Mouse (Mus musculus) Patski (cell line): ENCODE measurements around the gene Tnpo1. TPM values are rescaled to one million over a fixed set of nuclear protein-coding genes. Genes with fewer than 3 reads are reported as not detected.
"Not testable (repeated sequence)": the region's sequence is repeated elsewhere in the genome, so short reads cannot be mapped to it uniquely, and the experiment has no call there.

ENCODE experiments used
- ATAC-seq: fragments of 100-300 bp; one replicate; pipeline ENCODE4 v1.8.0; 2021
- CTCF ChIA-PET: fragments of 350-600 bp; sonication (Branson Sonifier 250); formaldehyde crosslinking; loops from one replicate; lab custom pipeline; 2022; ENCODE audit warnings: inconsistent platforms; lab: Charles Lee
- POLR2A ChIA-PET: fragments of 350-600 bp; sonication (Branson Sonifier 250); formaldehyde crosslinking; loops from one replicate; lab custom pipeline; 2022; ENCODE audit warnings: antibody characterized with exemption, inconsistent platforms; lab: Charles Lee
- DNase-seq: peaks from one replicate; pipeline ENCODE4 v3.0.0-alpha.2; 2011; ENCODE audit warnings: low read depth, low spot score
- H3K27me3 ChIP-seq: fragments of 371-371 bp; one replicate; pipeline ENCODE4 v1.5.1; 2021
- CTCF ChIP-seq: fragments of 100-300 bp; IDR thresholded peaks from one replicate; pipeline ENCODE4 v1.5.1; 2021
- in situ Hi-C: fragments of 300-500 bp; cut with MboI; formaldehyde crosslinking; loops from 3 replicates; pipeline ENCODE4 v1.11.1; 2018; ENCODE audit warnings: low pct_unique_long_range_greater_than_20kb, mixed read lengths
- polyA plus RNA-seq: library from polyadenylated mRNA; unstranded; gene quantifications from one replicate; pipeline ENCODE4 v1.2.3, GENCODE M21; 2021

Gene Tnpo1
- polyA plus RNA-seq, 1 experiment from 2014 or later = 61.7 TPM

- ChIA-PET POLR2A (no interaction called here), CTCF (interaction anchor here (1.2 to 1.8 kb wide), 2 partner anchors 12 to 259 kb away, joined by 5 read pairs; no protein-coding TSS in a partner anchor)
- in situ Hi-C loops = no loop called here
- TF ChIP-seq CTCF = no peak
- DNase-seq (no peak), ATAC-seq (no peak)
- no peaks in the 10 kb centered on the region for H3K27me3 ChIP-seq
Observed at GRCm38 (mm10) chr13:98834199-98834598, 92.0 kb downstream of the Tnpo1 start.

GRCm38 (mm10) chr13:98832451-98833450 lies 93.4 kb downstream of the Tnpo1 start:
- POLR2A ChIA-PET = no interaction called here
- CTCF ChIA-PET = interaction anchor here (1.5 kb wide), 1 partner anchor 9 kb away, joined by 3 read pairs; no protein-coding TSS in a partner anchor
- no peaks in the 10 kb centered on the region for H3K27me3 ChIP-seq
- no peak for TF ChIP-seq CTCF
- no peak for ATAC-seq
- in situ Hi-C loops = no loop called here
- no peak for DNase-seq

- ATAC-seq, DNase-seq, H3K27me3 ChIP-seq, POLR2A ChIA-PET, in situ Hi-C loops: not testable (repeated sequence)
- CTCF ChIA-PET = interaction anchor here (1.6 kb wide), 1 partner anchor 10 kb away, joined by 5 read pairs; no protein-coding TSS in a partner anchor
Observed at GRCm38 (mm10) chr13:98829026-98829425, 97.2 kb downstream of the Tnpo1 start.

GRCm38 (mm10) chr13:98825574-98825973 lies 100.6 kb downstream of the Tnpo1 start:
- DNase-seq (no peak), ATAC-seq (no peak)
- H3K27me3 ChIP-seq = no peaks in the 10 kb centered on the region
- ChIA-PET CTCF (no interaction called here), POLR2A (no interaction called here)
- in situ Hi-C loops = no loop called here
- TF ChIP-seq CTCF = no peak

DNA sequence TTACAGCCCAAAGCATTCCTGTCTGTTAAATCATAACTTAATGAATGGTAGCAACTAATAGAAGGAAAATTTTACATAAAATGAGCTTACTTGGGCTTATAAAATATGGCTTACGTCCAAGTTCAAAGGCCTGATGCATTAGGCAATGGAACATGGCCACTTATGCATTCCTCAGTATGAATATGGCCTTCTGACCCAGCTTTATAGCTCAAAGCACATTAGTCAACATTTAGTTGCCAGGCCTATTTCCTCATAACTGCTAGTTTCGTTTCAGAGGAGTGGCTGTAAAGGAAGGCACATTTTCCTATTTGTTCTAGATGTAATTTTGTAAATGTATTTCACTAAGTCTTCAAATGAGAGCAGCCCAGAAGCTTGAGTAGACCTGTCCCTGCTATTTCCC lies 107.1 kb downstream of the Tnpo1 start:
- ATAC-seq (peak; percentile 9), DNase-seq (peak; percentile 70)
- no peaks in the 10 kb centered on the region for H3K27me3 ChIP-seq
- in situ Hi-C loops = no loop called here
- POLR2A ChIA-PET = interaction anchor here (0.6 kb wide), 1 partner anchor 114 kb away, joined by 3 read pairs; no protein-coding TSS in a partner anchor
- TF ChIP-seq CTCF = no peak
- CTCF ChIA-PET = interaction anchor here (1.3 kb wide), 2 partner anchors 10 to 89 kb away, joined by 3 to 5 read pairs; no protein-coding TSS in a partner anchor

DNA sequence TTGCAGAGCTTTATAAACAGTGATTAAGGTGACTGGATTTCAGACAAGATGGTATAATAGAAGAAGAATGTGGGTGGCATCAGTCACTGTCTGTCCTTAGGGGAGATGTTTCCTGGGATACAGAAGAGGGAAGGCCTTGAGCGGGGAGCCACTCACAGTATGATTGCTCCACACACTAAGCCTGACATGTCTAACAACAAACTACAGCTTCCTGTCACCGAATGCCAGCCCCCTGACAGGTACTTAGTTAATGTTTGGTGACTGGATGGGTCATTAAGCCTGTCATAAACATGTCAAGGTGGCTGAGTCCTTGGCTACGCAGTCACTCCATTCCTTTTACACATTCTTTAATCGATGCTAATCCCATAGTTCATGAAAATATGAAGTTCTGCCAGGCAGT lies 108.0 kb downstream of the Tnpo1 start:
- CTCF ChIA-PET = no interaction called here
- in situ Hi-C loops = no loop called here
- no peaks in the 10 kb centered on the region for H3K27me3 ChIP-seq
- peak; percentile 73 for DNase-seq
- POLR2A ChIA-PET = interaction anchor here (0.7 kb wide), 1 partner anchor 10 kb away, joined by 3 read pairs; no protein-coding TSS in a partner anchor
- TF ChIP-seq CTCF = no peak
- ATAC-seq = peak; percentile 22

GRCm38 (mm10) chr13:98817766-98818165 lies 108.4 kb downstream of the Tnpo1 start:
- TF ChIP-seq CTCF = no peak
- POLR2A ChIA-PET = interaction anchor here (0.7 kb wide), 1 partner anchor 9 kb away, joined by 3 read pairs; no protein-coding TSS in a partner anchor
- DNase-seq (no peak), ATAC-seq (no peak)
- CTCF ChIA-PET = no interaction called here
- H3K27me3 ChIP-seq = no peaks in the 10 kb centered on the region
- in situ Hi-C loops = no loop called here

DNA sequence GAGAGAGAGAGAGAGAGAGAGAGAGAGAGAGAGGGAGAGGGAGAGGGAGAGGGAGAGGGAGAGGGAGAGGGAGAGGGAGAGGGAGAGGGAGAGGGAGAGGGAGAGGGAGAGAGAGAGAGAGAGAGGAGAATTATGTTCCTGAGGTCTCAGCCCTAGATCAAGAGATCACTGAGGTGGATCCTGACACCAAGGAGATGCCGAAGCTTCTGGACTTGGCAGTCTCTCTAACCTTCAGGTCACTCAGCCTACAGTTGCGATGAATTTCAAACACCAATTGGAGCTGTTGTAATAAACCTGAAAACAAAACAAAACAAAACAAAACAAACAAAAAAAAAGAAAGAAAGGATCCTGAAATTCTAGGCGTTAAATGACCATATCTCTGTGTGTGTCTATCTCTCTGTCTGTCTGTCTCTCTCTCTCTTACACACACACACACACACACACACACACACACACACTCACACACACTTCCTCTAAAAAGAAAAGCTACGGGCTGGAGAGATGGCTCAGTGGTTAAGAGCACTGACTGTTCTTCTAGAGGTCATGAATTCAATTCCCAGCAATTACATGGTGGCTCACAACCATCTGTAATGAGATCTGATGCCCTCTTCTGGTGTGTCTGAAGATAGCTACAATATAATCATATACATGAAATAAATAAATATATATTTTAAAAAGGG lies 109.1 kb downstream of the Tnpo1 start:
- POLR2A ChIA-PET, H3K27me3 ChIP-seq, ATAC-seq, in situ Hi-C loops, DNase-seq, CTCF ChIA-PET: not testable (repeated sequence)

DNA sequence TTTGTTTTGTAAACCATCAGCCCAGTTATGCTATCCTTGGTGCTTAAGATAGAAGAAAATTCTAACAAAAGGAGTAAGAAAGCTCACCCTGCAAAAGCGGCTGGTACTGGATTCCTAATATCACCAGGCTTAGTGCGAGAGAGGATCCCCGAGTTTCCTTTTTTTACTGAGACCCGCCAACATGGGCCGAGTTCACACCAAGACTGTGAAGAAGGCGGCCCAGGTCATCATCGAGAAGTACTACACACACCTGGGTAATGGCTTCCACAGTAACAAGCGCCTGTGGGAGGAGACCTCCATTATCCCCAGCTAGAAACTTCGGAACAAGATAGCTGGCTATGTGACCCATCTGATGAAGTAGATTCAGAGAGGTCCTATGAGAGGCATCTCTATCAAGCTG lies 109.6 kb downstream of the Tnpo1 start:
- no peaks in the 10 kb centered on the region for H3K27me3 ChIP-seq
- in situ Hi-C loops = no loop called here
- ATAC-seq (no peak), DNase-seq (no peak)
- ChIA-PET CTCF (no interaction called here), POLR2A (no interaction called here)
- no peak for TF ChIP-seq CTCF

DNA sequence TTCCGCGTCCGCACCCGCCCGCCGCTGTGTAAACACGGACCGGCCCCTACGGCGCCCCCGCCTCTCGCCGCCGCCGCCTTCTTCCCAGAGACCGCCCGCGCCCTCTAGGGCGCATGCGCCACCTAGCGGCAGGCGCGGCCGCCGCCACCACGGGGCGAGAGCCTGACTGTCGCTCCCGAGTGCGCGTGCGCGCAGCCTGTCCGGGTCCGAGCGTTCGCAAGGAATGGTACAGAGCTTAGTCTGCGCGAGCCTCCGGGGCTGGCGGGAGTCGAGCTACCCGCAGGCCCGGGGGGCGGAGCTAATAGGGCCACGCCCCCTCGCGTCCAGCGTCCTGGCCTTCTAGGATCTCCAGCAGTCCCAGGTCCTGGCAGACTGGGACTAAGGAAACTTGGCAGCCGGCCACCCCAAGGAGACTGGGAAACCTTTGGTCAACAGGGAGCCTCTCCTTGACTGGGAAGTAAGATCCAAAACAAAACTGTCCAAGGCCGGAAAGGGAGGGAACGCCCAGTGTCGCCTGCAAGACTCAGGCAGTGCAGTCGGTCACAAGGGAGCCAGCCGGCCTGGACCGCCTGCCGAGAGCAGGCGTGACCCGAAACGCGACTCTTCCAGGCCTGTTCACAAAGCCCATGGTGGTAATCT lies 110.9 kb downstream of the Tnpo1 start, which contains the start of gene Fcho2:
Fcho2 (minus strand) TSS at position 303 of the 639 bp plus-strand sequence.
- H3K27me3 ChIP-seq = no peaks in the 10 kb centered on the region
- ATAC-seq (peak; percentile 81), DNase-seq (peak; percentile 92)
- CTCF ChIA-PET = interaction anchor here (0.8 to 0.9 kb wide), 2 partner anchors 12 to 99 kb away, joined by 3 read pairs; no protein-coding TSS in a partner anchor
- TF ChIP-seq CTCF = no peak
- POLR2A ChIA-PET = interaction anchor here (0.7 kb wide), 1 partner anchor 134 kb away, joined by 3 read pairs; no protein-coding TSS in a partner anchor
- in situ Hi-C loops = no loop called here
